Mouse (Mus musculus) embryonic facial prominence, embryonic 10.5 days (tissue): ENCODE measurements around the gene Rpl13a. TPM values are rescaled to one million over a fixed set of nuclear protein-coding genes. Genes with fewer than 3 reads are reported as not detected.
"Not testable (repeated sequence)": the region's sequence is repeated elsewhere in the genome, so short reads cannot be mapped to it uniquely, and the experiment has no call there.

ENCODE experiments used
- DNase-seq: peaks from one replicate; pipeline ENCODE4 v3.0.0-alpha.2; 2017; ENCODE audit warnings: low spot score
- H3K27ac ChIP-seq: fragments of 300-500 bp; sonication (generic); replicated peaks from 2 replicates; pipeline ENCODE4 v1.5.1; 2016; ENCODE audit warnings: mild to moderate bottlenecking
- H3K27me3 ChIP-seq: fragments of 300-500 bp; sonication (generic); replicated peaks from 2 replicates; pipeline ENCODE4 v1.6.1; 2016; ENCODE audit warnings: low read depth, mild to moderate bottlenecking; ENCODE audit not compliant: poor library complexity, severe bottlenecking
- H3K36me3 ChIP-seq: fragments of 300-500 bp; sonication (generic); replicated peaks from 2 replicates; pipeline ENCODE4 v1.6.1; 2016; ENCODE audit warnings: mild to moderate bottlenecking, moderate library complexity
- H3K4me1 ChIP-seq: fragments of 300-500 bp; sonication (generic); 2 replicates; pipeline ENCODE4 v1.6.1; 2016
- H3K4me3 ChIP-seq: fragments of 300-500 bp; sonication (generic); 2 replicates; pipeline ENCODE4 v1.5.1; 2016; ENCODE audit warnings: mild to moderate bottlenecking, moderate library complexity
- H3K9me3 ChIP-seq: fragments of 300-500 bp; sonication (generic); 2 replicates; pipeline ENCODE4 v1.6.1; 2016; ENCODE audit warnings: mild to moderate bottlenecking
- WGBS: fragments of 180-500 bp; shearing (Covaris S2); methylation state at CpG from one replicate; pipeline ENCODE4 v1.1.7; 2016; 5-methylcytosine and 5-hydroxymethylcytosine counted together
- polyA plus RNA-seq: library from polyadenylated mRNA; unstranded; fragments of >200 nt; fragmentation: Nextera tagmentation; extraction: Ambion mirVana; gene quantifications from 2 replicates; pipeline ENCODE4 v1.2.1, GENCODE M21; 2016

The Rpl13a gene
- polyA plus RNA-seq, 1 experiment from 2014 or later: 1,273 TPM

DNA sequence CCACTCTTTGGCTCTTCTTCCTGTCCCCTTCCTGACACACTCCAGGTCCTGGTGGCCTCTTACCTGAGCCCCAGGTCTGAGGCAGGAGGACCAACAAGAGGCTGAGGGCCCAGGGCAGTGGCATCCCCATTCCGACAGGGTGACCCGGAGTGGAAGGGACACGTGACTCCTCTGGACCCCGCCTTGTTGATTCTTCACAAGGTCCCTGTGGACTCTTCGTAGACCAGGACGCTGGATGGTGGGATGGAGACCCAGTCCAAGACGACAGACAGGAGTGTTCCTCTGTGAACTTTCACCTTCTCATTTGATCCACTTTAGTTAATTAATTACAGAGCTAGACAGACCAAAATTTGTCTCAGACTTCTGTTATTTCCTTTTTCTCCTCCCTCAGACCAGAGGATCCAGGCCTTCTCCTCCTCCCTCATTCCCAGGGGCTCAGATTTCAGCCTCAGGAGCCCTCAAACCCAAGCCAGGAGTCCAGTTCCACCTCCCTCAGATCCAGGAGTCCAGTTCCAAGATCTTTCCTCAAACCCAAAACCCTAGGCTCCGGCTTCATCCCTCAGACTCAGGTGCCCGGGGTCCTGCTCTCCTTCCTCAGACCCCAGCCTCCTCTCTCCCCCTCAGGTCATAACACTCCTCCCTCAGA, 25.5 kb downstream of the Rpl13a start:
- peak overlapping the region; percentile 82 for H3K27ac ChIP-seq
- no peaks in the 10 kb centered on the region for H3K36me3 ChIP-seq
- H3K27me3 ChIP-seq: no peaks in the 10 kb centered on the region
- peak overlapping the region; percentile 36 for H3K4me3 ChIP-seq
- WGBS: 65% methylated on average over 9 of the region's 9 CpGs
- peaks cover 36% of the 10 kb centered on the region for H3K4me1 ChIP-seq
- H3K9me3 ChIP-seq: no peaks in the 10 kb centered on the region
- no peak for DNase-seq

DNA sequence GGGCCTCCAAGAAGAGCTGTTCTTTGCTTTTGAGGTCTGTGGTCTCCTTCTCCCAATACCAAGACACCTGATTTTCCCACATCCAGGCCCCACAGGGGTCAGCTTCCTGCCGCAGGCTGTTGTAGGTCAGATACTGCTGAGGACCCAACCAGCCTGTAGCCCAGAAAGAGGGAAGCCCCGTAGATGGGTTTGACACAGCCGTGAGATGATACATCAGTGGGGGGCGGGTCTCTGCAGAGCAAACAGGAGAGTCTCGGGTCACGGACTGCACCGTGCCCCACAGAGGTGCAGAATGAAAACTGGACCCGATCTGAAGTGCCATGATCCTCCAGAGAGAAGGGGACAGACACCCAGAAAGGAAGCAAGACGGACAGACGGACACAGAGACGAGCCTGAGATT, 26.1 kb downstream of the Rpl13a start:
- no peak for DNase-seq
- Histone ChIP-seq H3K9me3 (no peaks in the 10 kb centered on the region), H3K36me3 (no peaks in the 10 kb centered on the region), H3K4me1 (peaks cover 36% of the 10 kb centered on the region), H3K27me3 (no peaks in the 10 kb centered on the region), H3K4me3 (0 out of 2 replicates have a peak overlapping the region, but pooled peaks have one; percentile 2), H3K27ac (no peak overlapping the region)
- WGBS: 89% methylated on average over 11 of the region's 11 CpGs

GRCm38 (mm10) chr7:45100046-45100445, 28.5 kb downstream of the Rpl13a start:
- no peaks in the 10 kb centered on the region for H3K9me3 ChIP-seq
- no peak for DNase-seq
- H3K4me3 ChIP-seq: no peak overlapping the region
- WGBS: 93% methylated on average over 6 of the region's 6 CpGs
- H3K36me3 ChIP-seq: no peaks in the 10 kb centered on the region
- H3K4me1 ChIP-seq: peaks cover 26% of the 10 kb centered on the region
- H3K27ac ChIP-seq: no peak overlapping the region
- H3K27me3 ChIP-seq: no peaks in the 10 kb centered on the region

GRCm38 (mm10) chr7:45098541-45099240, 29.9 kb downstream of the Rpl13a start:
- H3K4me3 ChIP-seq: no peak overlapping the region
- H3K9me3 ChIP-seq: no peaks in the 10 kb centered on the region
- 87% methylated on average over 8 of the region's 8 CpGs for WGBS
- no peaks in the 10 kb centered on the region for H3K36me3 ChIP-seq
- peaks cover 31% of the 10 kb centered on the region for H3K4me1 ChIP-seq
- H3K27ac ChIP-seq: no peak overlapping the region
- no peaks in the 10 kb centered on the region for H3K27me3 ChIP-seq
- DNase-seq: no peak

DNA sequence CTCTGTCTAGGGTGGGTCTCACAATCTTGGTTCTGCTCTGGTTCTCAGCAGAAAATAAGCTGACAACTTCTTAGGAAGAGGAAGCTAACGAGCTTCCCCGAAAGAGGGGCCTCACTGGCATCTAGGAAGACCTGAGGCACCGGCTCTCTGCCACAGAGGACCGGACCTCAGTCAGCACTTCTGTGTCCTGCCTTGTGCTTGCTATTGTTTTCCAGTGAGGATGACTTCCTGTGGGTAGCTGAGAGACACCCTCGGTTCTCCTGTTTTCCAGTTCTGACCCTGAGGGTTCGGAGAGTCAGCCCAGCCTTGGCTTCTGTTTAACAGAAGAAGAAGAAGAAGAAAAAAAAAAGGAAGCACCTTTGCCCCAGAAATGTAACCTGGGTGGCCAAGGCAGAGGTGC, 31.1 kb downstream of the Rpl13a start:
- no peaks in the 10 kb centered on the region for H3K9me3 ChIP-seq
- H3K4me3 ChIP-seq: no peak overlapping the region
- H3K27ac ChIP-seq: no peak overlapping the region
- WGBS: 54% methylated on average over 6 of the region's 6 CpGs
- H3K4me1 ChIP-seq: peaks cover 29% of the 10 kb centered on the region
- H3K27me3 ChIP-seq: no peaks in the 10 kb centered on the region
- no peaks in the 10 kb centered on the region for H3K36me3 ChIP-seq
- DNase-seq: no peak

GRCm38 (mm10) chr7:45095965-45096364, 32.6 kb downstream of the Rpl13a start:
- 93% methylated on average over 14 of the region's 14 CpGs for WGBS
- not testable (repeated sequence) for H3K9me3 ChIP-seq

DNA sequence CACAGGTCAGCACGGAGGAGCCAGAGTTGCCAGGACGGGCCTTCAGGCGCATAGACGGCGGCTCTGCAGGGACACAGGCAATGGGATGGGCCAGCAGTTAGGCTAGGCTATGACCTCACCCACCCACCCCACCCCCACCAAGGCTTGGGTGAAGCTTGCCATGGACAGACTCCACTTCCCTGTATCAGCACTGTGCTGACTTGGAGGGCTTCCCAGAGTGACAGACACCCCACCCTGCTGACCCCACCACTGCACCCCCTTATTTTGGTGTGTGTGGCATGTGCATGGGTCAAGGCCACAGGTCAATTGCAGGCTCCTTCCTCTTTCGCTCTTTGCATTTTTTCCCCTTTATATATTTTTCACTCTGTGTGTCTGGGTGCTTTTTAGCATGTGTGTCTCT, 33.2 kb downstream of the Rpl13a start:
- Histone ChIP-seq H3K4me1 (peaks cover 43% of the 10 kb centered on the region), H3K27me3 (no peaks in the 10 kb centered on the region), H3K9me3 (no peaks in the 10 kb centered on the region), H3K4me3 (peak overlapping the region; percentile 11; the same call in 1 of the 2 replicates), H3K36me3 (peaks cover 3% of the 10 kb centered on the region), H3K27ac (0 out of 2 replicates have a peak overlapping the region, but pooled peaks have one; percentile 4)
- WGBS: 84% methylated on average over 6 of the region's 6 CpGs
- DNase-seq: no peak

More at GRCm38 (mm10) chr7:45095965-45096364, 32.6 kb downstream of the Rpl13a start:
- not testable (repeated sequence) for H3K27me3 ChIP-seq, H3K36me3 ChIP-seq, H3K27ac ChIP-seq, H3K4me3 ChIP-seq, DNase-seq
- peaks cover 37% of the 10 kb centered on the region for H3K4me1 ChIP-seq

DNA sequence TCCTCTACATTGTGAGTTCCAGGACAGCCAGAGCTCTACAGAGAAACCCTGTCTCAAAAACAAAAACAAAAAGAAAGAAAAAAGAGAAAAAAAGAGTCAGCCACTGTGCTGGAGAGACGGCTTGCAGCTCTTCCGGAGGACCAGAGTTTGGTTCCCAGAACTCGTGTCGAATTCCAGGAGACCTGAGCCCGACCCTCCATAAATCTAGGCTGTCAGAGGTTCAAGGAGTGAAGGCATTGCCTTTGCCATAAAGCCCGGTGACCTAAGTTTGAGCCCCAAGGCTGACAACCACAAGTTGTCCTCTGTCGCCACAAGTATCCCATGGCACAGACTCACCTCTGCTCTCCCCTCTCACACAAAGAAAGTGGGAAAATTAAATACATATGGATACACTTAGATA, 34.4 kb downstream of the Rpl13a start:
- Histone ChIP-seq H3K36me3 (peaks cover 11% of the 10 kb centered on the region), H3K9me3 (no peaks in the 10 kb centered on the region), H3K4me3 (peak overlapping the region; percentile 24; the same call in 1 of the 2 replicates), H3K27ac (peak overlapping the region; percentile 86), H3K4me1 (peaks cover 48% of the 10 kb centered on the region), H3K27me3 (no peaks in the 10 kb centered on the region)
- 47% methylated on average over 7 of the region's 7 CpGs for WGBS
- no peak for DNase-seq

GRCm38 (mm10) chr7:45093516-45093905, 35.0 kb downstream of the Rpl13a start:
- WGBS: 31% methylated on average over 18 of the region's 18 CpGs
- H3K4me1 ChIP-seq: peaks cover 48% of the 10 kb centered on the region
- peak; percentile 74 for DNase-seq

DNA sequence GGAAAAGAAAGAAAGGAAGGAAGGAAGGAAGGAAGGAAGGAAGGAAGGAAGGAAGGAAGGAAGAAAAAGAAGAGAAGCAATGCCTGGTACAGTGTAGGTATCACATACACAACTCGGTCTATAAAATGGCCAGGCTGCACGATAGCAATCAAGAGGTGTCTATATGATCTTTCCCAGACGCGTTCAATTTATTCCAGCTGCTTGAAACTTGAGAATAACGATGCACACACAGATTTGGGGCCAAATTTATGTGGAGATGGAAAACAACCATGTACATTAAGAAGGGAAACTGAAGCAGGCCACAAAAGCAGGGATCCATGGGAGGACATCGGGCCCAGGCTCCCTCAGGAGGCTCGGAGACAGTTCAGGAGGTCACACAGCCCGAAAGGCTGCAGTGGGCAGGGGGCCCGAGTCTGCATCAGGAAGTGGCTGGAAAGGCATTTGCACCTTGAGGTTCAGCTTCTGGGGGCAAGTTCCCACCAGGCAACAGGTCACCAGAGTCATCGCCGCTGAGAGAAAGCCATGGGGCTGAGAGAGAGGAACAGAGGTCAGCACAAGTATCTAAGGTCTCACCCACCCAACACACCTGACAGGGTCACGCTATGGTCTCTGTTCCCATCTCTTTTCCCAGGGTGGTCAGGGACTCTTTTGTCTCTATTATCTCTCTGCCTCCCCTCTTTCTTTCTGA, 35.6 kb downstream of the Rpl13a start:
- Histone ChIP-seq H3K36me3 (peaks cover 20% of the 10 kb centered on the region), H3K9me3 (no peaks in the 10 kb centered on the region)

More at GRCm38 (mm10) chr7:45093516-45093905, 35.0 kb downstream of the Rpl13a start:
- Histone ChIP-seq H3K27ac (peak overlapping the region; percentile 86), H3K36me3 (peaks cover 15% of the 10 kb centered on the region), H3K4me3 (peak overlapping the region; percentile 24; the same call in 1 of the 2 replicates), H3K9me3 (no peaks in the 10 kb centered on the region), H3K27me3 (no peaks in the 10 kb centered on the region)

DNA sequence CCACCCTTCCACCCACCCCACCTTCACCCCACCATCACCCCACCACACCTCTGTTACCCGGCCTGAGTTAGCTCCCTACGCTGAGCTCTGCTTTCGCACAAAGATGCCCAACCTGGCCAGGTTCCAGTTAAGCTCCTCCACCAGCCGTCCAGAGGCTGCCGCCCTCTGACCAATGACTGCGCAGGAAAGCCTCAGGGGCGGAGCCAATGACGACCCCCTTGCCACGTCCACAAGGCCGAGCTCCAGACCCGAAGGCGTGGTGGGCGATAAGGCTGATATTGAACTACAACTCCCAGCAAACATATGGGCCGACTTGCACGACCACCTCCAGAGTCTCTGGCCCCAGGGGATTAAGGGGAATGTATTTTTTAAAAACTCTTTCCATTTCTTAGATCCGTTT, 36.5 kb downstream of the Rpl13a start, which contains the start of gene Rcn3:
Gene Rcn3, minus strand, starts transcription at position 174 of the 400 bp plus-strand sequence.
- Histone ChIP-seq H3K4me1 (peaks cover 48% of the 10 kb centered on the region), H3K27ac (peak within 1 kb of the TSS; percentile 90), H3K27me3 (no peaks in the 10 kb centered on the region), H3K9me3 (no peaks in the 10 kb centered on the region), H3K4me3 (peak within 1 kb of the TSS; percentile 76), H3K36me3 (peaks cover 30% of the 10 kb centered on the region)
- DNase-seq: peak; percentile 97
- WGBS: under 1% methylated on average over 16 of the region's 16 CpGs

More for the DNA sequence above, 35.6 kb downstream of the Rpl13a start:
- Histone ChIP-seq H3K4me1 (peaks cover 48% of the 10 kb centered on the region), H3K27ac (peak overlapping the region; percentile 86), H3K4me3 (peak overlapping the region; percentile 24; the same call in 1 of the 2 replicates), H3K27me3 (no peaks in the 10 kb centered on the region)
- DNase-seq: peak; percentile 46
- WGBS: 38% methylated on average over 12 of the region's 12 CpGs
